Comparison of ENCODE assay signal across 7 mouse cellular contexts in the genomic region with DNA sequence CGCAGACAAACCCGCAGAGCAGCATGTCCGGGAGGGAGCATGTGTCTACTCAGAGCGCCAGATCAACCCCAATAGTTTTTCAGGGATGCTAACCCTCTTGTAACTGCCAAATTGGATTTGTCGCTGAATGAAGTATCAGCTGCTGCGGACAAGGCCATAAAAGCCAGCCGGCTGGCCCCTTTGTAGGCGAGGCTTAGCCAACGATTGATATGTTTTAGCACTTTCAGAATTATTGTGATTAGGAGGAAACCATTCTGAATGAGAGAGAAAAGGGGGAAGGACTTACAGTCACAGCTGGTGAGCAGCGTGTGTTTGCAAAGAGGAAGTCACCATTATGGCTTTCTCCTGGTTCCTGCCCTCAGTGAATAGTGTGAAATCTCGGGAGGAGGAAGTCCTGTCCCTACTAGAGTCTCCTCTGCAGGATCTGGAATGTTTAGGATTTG.
DNase-seq lines count a peak whose midpoint lies in the region; ATAC-seq and TF ChIP-seq lines count a peak whose summit lies in the region.

No protein-coding gene starts in this region.

- peak overlapping the region; percentile 51; the same call in 1 of the 2 replicates for H3K4me3 ChIP-seq in E14TG2a.4 (replicated peaks; ENCODE audit: low read length)
- H3K4me3 ChIP-seq in heart, embryonic 12.5 days, result no peak overlapping the region
- no peak overlapping the region for H3K4me3 ChIP-seq in liver, embryonic 16.5 days (ENCODE audit: low read depth, low read length)

- H3K4me1 ChIP-seq in E14TG2a.4 (replicated peaks; ENCODE audit: low read depth, low read length), result peaks cover 96% of the 10 kb centered on the region
- H3K4me1 ChIP-seq in heart, embryonic 12.5 days (replicated peaks), result peaks cover 86% of the 10 kb centered on the region
- peaks cover 5% of the 10 kb centered on the region for H3K4me1 ChIP-seq in liver, embryonic 16.5 days (ENCODE audit: control insufficient read depth, low read depth, low read length)

- WGBS in heart, embryonic 12.5 days, result 17% methylated on average over 11 of the region's 11 CpGs
- 8% methylated on average over 11 of the region's 11 CpGs for WGBS in liver, embryonic 16.5 days (ENCODE audit: insufficient replicate concordance)

- peak overlapping the region; percentile 56 for H3K4me2 ChIP-seq in heart, embryonic 12.5 days
- H3K4me2 ChIP-seq in liver, embryonic 16.5 days (ENCODE audit: low read depth, low read length), result no peak overlapping the region

- ATAC-seq in heart, embryonic 12.5 days (ENCODE audit: insufficient number of reproducible peaks, low FRiP score), result no peak
- no peak for ATAC-seq in liver, embryonic 16.5 days (ENCODE audit: low read depth)

- TF ChIP-seq CTCF in E14TG2a.4 (conservative IDR thresholded peaks at IDR 0.05; ENCODE audit: low read length), result no peak

- H3K9ac ChIP-seq in heart, embryonic 12.5 days, result peak overlapping the region; percentile 12; the same call in 1 of the 2 replicates
- H3K9ac ChIP-seq in liver, embryonic 16.5 days (ENCODE audit: low read depth, low read length), result no peak overlapping the region

- DNase-seq in R1 (ENCODE audit: low read depth, low spot score) (peak; percentile 78), adipocyte (ENCODE audit: low spot score) (no peak)
- no peak for DNase-seq in layer of hippocampus, adult 11-12 months (ENCODE audit: low spot score)
- DNase-seq in urinary bladder, adult 2 months (ENCODE audit: low spot score), result no peak

- H3K27me3 ChIP-seq in E14TG2a.4 (ENCODE audit: insufficient read depth, low read length), result no peaks in the 10 kb centered on the region
- no peaks in the 10 kb centered on the region for H3K27me3 ChIP-seq in heart, embryonic 12.5 days (replicated peaks)
- no peaks in the 10 kb centered on the region for H3K27me3 ChIP-seq in liver, embryonic 16.5 days (ENCODE audit: control insufficient read depth, insufficient read depth, low read depth, low read length)

- peaks cover 10% of the 10 kb centered on the region for H3K36me3 ChIP-seq in E14TG2a.4 (ENCODE audit: insufficient read depth, low read length)
- H3K36me3 ChIP-seq in heart, embryonic 12.5 days, result no peaks in the 10 kb centered on the region
- no peaks in the 10 kb centered on the region for H3K36me3 ChIP-seq in liver, embryonic 16.5 days (ENCODE audit: control insufficient read depth, insufficient read depth)

- H3K9me3 ChIP-seq in E14TG2a.4 (ENCODE audit: low read length), result no peaks in the 10 kb centered on the region
- no peaks in the 10 kb centered on the region for H3K9me3 ChIP-seq in heart, embryonic 12.5 days (replicated peaks)
- H3K9me3 ChIP-seq in liver, embryonic 16.5 days (replicated peaks; ENCODE audit: control insufficient read depth, low read length), result no peaks in the 10 kb centered on the region

- peak overlapping the region; percentile 98 for H3K27ac ChIP-seq in heart, embryonic 12.5 days (ENCODE audit: poor library complexity, severe bottlenecking)
- peak overlapping the region; percentile 76 for H3K27ac ChIP-seq in liver, embryonic 16.5 days (ENCODE audit: low read length)
